Mouse (Mus musculus): ENCODE results near the gene Iqck.

DNA sequence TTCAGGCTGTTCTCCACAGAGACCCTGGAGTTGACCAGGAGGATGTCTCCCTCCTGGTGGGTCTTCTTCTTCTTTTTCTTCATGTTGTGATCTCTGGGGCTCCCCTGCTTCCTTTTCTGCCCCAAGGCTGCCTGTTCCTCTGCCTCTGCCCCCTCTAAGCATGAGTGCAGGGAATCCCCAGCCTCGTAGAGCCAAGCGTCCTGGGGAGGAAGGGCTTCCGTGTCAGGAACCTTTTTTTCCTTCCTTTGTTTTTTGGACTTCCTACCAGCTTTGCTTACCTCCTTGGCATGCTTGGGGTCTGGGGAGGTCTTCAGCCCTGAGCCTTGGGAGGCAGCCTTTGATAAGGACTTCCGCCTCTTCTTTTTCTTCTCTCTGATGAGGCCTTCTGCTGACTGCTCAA is 2.9 kb upstream of the Iqck start:
- TF ChIP-seq HCFC1 (IDR thresholded peaks at IDR 0.05; ENCODE audit: borderline replicate concordance, insufficient read depth, low read length): no peak
- no peak for TF ChIP-seq MAFK (IDR thresholded peaks at IDR 0.05; ENCODE audit: insufficient read depth, low read depth, low read length)
- no peak for TF ChIP-seq CHD2 (IDR thresholded peaks at IDR 0.05; ENCODE audit: low read depth, low read length)
- no peak for TF ChIP-seq ZC3H11A (IDR thresholded peaks at IDR 0.05; ENCODE audit: borderline replicate concordance, low read depth, low read length)

Data from ES-E14 (cell line).